Mouse (Mus musculus): ENCODE data around the gene 2310057N15Rik.
"Not testable (repeated sequence)": the region's sequence is repeated elsewhere in the genome, so short reads cannot be mapped to it uniquely, and the experiment has no call there.

2310057N15Rik gene

GRCm38 (mm10) chr16:88774106-88774505 is at the start of gene 2310057N15Rik:
2310057N15Rik (minus strand) TSS chr16:88774206.
- no peak for DNase-seq

- no peak for DNase-seq
Measured at GRCm38 (mm10) chr16:88823736-88824135, 49.7 kb upstream of the 2310057N15Rik start.

GRCm38 (mm10) chr16:88820066-88820465 is 46.1 kb upstream of the 2310057N15Rik start, which contains the start of gene Krtap15:
Krtap15 (plus strand) TSS chr16:88820215.
- no peak for DNase-seq

GRCm38 (mm10) chr16:88811827-88812226 is 37.8 kb upstream of the 2310057N15Rik start, which contains the start of gene Gm20741:
Gm20741 (minus strand) TSS chr16:88812220.
- peak; percentile 45 for DNase-seq

- no peak for DNase-seq
Measured at GRCm38 (mm10) chr16:88786786-88787185, 12.8 kb upstream of the 2310057N15Rik start.

GRCm38 (mm10) chr16:88777596-88777995 is 3.6 kb upstream of the 2310057N15Rik start, which contains the start of gene Gm5965:
Gm5965 (plus strand) TSS chr16:88777896.
- no peak for DNase-seq

- not testable (repeated sequence) for DNase-seq
Measured at GRCm38 (mm10) chr16:88758547-88758946, 15.5 kb downstream of the 2310057N15Rik start, which contains the start of gene 2310034C09Rik. 2310034C09Rik (plus strand) TSS chr16:88758847.

GRCm38 (mm10) chr16:88751535-88751934 is 22.5 kb downstream of the 2310057N15Rik start, which contains the start of gene Krtap13:
Krtap13 (minus strand) TSS chr16:88751635.
- not testable (repeated sequence) for DNase-seq

GRCm38 (mm10) chr16:88747943-88748342 is 26.1 kb downstream of the 2310057N15Rik start:
- DNase-seq, result no peak

- no peak for DNase-seq
Measured at GRCm38 (mm10) chr16:88744750-88745340, 29.2 kb downstream of the 2310057N15Rik start.

GRCm38 (mm10) chr16:88735391-88735790 is 38.6 kb downstream of the 2310057N15Rik start:
- no peak for DNase-seq

GRCm38 (mm10) chr16:88728812-88729275 is 45.2 kb downstream of the 2310057N15Rik start, which contains the start of gene Krtap13-1:
Krtap13-1 (plus strand) TSS chr16:88728862.
- no peak for DNase-seq
